Mouse (Mus musculus) heart, adult 9 months (tissue): ENCODE results near the gene Grm6.

Experiments
- DNase-seq, 2 experiments: peaks; one replicate each; pipeline ENCODE4 v3.0.0; 2022; ENCODE audit warnings: low spot score in 2 of 2

The Grm6 gene

DNA sequence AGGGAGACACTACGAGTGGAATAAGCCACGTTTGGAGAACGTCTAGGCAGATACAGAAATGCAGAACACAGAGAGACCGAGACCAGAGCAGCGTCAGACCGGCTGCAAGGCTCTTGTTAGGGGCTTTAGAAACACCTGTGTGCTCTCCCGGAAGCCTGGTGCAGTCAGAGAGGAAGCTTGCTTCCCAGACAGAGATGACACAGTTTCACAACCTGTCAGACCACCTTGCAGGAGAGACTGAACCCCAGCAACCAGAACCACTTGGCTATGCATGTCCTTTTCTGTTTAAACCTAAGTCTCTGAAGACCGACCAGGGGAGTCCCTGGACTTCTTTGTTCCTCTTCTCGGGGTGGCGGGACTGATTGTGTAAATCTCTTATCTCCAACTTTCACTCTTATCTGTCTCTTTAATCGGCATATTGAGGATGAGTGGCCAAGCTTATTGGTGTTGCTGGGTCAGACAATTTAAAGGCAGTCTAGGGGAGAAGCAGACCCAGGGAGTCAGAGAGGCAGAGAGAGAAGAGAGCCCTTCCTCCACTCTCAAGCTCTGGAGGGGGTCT is at the start of gene Grm6:
Grm6 (plus strand) TSS at position 509 of the 559 bp plus-strand sequence.
- no peak for DNase-seq

GRCm38 (mm10) chr11:50814233-50814632 is 36.3 kb upstream of the Grm6 start:
- no peak for DNase-seq

DNA sequence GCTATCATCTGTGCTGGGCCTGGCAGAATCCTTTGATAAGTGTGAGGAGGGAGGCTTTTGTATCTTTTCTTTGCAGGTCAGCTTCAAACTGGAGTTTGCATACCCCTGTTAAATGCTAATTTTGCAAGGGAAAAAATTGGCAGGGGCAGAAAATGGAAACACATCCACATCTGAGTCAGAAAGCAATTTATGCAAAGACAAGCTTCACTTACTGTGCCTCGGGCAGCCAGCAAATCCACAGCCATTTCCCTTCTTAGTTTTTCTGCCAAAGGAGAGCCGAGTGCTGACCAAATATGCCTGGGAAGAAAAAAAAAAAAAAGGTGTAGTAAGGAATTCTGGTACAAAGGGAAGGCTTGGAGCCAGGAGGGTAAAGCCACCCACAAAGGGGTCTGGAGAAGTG is 24.3 kb upstream of the Grm6 start:
- DNase-seq, result no peak

DNA sequence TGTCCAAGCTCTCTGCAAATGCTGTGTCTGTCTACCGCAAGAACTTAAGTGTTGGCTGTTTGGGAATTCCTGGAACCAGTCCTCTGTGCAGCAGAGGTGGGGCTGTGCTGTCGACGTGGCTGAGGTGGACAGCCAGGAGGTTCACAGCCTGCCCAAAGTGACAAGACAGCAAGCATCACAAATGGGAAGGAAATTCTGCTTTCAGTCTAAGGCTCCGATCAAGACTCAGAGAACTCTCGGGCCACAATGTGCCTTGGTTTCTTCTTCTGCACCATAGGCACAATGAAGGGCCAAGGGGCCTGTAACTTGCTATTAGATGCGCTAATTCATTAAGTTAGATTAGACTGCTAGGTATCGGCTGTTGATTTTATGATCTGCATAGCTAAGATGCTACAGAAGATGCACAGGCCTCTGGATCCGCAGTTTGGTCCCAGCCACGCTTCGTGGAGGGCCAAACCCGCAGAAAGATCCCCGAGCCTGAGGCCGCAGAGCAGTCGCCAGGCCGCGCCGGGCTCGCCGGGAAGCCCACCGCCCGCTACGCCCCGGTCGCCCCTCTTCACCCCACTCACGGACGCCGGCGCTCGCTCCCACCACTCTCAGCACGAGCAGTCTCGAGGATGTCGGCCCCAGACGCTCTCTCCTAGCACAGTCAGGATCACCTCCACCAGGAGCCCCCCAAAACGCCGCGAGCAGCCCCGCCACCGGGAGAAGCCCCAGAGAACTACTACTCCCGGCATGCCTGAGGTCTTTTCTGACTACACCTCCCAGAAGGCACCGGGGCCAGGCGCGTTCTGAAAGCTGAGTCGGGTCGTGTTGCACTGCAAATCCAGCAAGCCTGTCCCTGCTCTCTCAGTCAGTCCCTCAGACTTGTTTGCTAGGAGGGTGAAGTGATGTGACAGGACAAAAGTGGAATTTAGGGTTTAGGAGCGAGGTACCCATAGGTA is 23.2 kb upstream of the Grm6 start, which contains the start of gene Zfp354c:
Zfp354c (minus strand) TSS at position 715 of the 944 bp plus-strand sequence.
- peak; percentile 77 to 82 for DNase-seq

DNA sequence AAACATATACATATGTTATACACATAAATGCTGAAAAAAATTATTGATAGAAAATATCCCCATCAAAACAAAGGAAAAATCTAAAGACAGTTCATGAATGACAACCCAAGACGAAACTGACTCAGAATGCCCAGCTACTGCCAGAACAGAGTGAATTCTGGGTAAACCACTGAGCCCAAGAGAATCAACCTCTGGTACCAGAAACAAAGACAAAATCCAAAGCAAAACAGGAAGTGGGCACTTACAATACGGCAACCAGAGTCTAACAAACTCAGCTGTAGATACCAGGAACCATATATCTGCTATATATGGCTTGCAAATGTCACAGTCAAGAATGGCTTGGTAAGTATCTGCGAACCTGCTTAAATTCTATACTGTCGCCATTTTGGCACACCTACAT is 14.8 kb upstream of the Grm6 start:
- no peak for DNase-seq

- peak; percentile 84 to 87 for DNase-seq
These were observed 9.3 kb upstream of the Grm6 start, which contains the start of gene Zfp879 for GRCm38 (mm10) chr11:50841023-50841735. TSS of gene Zfp879 (minus strand) at chr11:50841552.

- no peak for DNase-seq
These were observed 4.5 kb upstream of the Grm6 start for GRCm38 (mm10) chr11:50845951-50846350.

- no peak for DNase-seq
These were observed 3.4 kb upstream of the Grm6 start for GRCm38 (mm10) chr11:50847047-50847446.

DNA sequence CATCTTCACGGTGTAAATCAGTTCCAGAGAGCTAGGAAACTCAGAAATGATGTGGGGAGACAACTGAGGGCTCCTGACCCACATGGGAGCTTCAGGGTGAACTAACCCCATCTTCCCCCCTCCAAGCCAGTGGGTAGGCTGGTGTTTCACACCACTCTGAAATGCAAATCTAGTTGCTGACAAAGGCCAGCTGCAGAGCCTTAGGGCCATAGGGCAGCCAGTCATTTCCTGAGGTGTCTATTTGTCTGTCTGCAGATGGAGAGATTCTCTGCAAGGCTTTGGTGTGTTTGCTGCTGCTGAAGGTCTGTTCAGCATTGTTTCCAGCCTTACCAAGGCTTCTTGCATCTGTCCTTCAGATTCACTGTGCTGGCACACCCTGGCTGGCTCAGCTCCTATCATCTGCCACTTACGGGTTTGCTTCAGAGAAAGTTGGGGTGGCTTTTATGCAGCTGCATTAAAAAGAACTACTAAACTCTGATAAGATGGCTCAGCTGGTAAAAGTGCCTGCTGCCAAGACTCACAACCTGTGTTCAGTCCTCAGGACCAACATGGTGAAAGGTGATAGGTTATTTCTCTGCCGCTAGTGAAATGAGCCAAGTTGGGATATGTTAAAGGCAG is 1.9 kb upstream of the Grm6 start:
- no peak for DNase-seq

GRCm38 (mm10) chr11:50849310-50849709 is 1.2 kb upstream of the Grm6 start:
- DNase-seq, result no peak

DNA sequence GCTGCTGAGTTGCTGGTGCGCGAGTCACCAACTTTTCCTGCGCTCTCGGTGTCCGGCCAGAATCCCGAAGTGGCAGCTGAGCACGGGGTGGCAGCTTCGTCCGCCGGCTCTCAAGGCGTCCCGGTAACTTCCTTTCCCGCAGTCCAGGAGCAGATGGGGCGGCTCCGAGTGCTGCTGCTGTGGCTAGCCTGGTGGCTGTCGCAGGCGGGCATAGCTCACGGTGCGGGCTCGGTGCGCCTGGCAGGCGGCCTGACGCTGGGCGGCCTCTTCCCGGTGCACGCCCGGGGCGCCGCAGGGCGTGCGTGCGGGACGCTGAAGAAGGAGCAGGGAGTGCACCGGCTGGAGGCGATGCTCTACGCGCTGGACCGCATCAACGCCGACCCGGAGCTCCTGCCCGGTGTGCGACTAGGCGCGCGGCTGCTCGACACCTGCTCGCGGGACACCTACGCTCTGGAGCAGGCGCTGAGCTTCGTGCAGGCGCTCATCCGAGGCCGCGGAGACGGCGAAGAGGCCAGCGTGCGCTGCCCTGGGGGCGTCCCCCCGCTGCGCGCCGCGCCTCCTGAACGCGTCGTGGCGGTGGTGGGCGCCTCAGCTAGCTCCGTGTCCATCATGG is 610 bp downstream of the Grm6 start:
- no peak for DNase-seq

GRCm38 (mm10) chr11:50878641-50879040 is 28.2 kb downstream of the Grm6 start:
- DNase-seq, result no peak

DNA sequence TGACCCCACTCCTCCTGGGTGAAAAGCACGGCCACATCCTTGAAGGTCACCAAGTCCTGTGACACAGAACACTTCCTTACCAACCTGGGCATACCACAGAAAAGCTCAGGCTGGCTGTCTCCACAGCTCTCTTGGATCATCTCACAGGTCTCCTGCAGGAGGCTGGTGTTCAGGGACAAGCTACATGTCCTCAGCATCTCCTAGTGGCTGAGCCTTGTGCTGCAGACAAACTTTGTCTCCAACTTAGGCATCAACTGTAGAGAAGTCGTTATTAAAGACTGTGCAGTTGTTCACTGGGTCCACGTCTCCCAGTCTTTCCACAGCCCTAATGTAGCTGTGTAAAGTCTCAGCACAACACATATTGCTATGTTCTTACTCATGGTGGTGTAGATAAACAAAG is 33.3 kb downstream of the Grm6 start:
- no peak for DNase-seq

- DNase-seq, result peak in 1 of 2 experiments; percentile 2
These were observed 35.9 kb downstream of the Grm6 start for GRCm38 (mm10) chr11:50886231-50886932.

DNA sequence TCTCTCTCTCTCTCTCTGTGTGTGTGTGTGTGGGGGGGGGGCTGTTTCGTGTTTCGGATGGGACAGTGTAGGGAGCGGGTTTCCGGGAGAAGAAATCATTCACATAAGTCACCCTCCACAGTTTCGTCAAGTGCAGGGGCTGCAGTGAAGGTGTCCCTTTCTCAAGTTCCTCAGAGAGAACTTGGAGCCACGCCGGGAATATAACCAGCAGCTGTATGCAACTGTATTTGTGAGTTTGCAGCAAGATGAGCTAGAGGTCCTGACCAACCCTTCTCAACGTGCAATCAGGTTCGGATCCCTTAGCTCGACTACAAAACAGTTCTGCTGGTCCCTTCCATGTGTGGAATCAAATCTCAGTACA is 36.4 kb downstream of the Grm6 start:
- DNase-seq, result no peak

GRCm38 (mm10) chr11:50887390-50888128 is 37.1 kb downstream of the Grm6 start, which contains the start of gene Zfp454:
TSS of gene Zfp454 (minus strand) at chr11:50887651.
- peak; percentile 89 to 90 for DNase-seq

- DNase-seq, result no peak
These were observed 42.0 kb downstream of the Grm6 start for GRCm38 (mm10) chr11:50892441-50892840.

GRCm38 (mm10) chr11:50897359-50897758 is 46.9 kb downstream of the Grm6 start:
- DNase-seq, result no peak

DNA sequence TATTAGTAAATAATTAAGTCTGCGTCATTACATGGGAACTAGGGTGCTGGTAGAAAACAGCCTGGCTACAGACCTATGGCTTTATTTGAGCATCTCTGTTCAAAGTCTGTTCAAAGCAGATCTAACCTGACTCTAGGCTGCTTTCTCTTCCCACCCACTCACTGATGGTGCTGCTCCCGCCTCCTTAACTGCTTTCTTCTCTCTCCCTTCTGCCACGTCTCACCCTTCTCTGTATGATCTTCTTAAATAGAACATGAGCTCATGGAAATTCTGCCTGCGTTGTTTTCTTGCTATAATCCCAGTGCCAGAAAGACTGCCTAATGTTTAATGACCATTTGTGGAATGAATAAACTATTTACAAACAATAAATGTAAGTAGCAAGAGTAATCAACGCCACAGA is 57.7 kb downstream of the Grm6 start:
- DNase-seq, result no peak

- DNase-seq, result no peak
These were observed 62.8 kb downstream of the Grm6 start for GRCm38 (mm10) chr11:50913301-50913700.
